Mouse (Mus musculus): ENCODE measurements around the gene Tmem119. TPM values are rescaled to one million over a fixed set of nuclear protein-coding genes. Genes with fewer than 3 reads are reported as not detected.
A peak's percentile ranks its signal among the peaks of the same experiment; 100 is the strongest.

Tmem119 gene
- 1.4 and 1.8 TPM in 2 replicates for polyA plus RNA-seq (2011; ENCODE audit: insufficient read depth, insufficient read length, low replicate concordance, missing spikeins)

GRCm38 (mm10) chr5:113800280-113800679, at the start of gene Tmem119:
Gene Tmem119 (minus strand): TSS chr5:113800516.
- no peak for TF ChIP-seq POLR2A (IDR thresholded peaks at IDR 0.05; ENCODE audit: borderline replicate concordance, control insufficient read depth, low read depth, low read length)
- no peak for TF ChIP-seq CTCF (IDR thresholded peaks at IDR 0.05; ENCODE audit: control insufficient read depth, insufficient read depth, low read length)
- peak within 1 kb of the TSS; percentile 21 for H3K4me3 ChIP-seq (replicated peaks; ENCODE audit: control insufficient read depth, low read depth, low read length)

GRCm38 (mm10) chr5:113847636-113848035, 47.3 kb upstream of the Tmem119 start:
- 91% methylated on average over 9 of the region's 9 CpGs for WGBS
- Histone ChIP-seq H3K27ac (ENCODE audit: control insufficient read depth, insufficient read depth, low read depth, low read length, poor library complexity) (no peak overlapping the region; the same call in 1 of the 2 replicates), H3K4me1 (ENCODE audit: control insufficient read depth, insufficient read depth, low read length) (peaks cover 9% of the 10 kb centered on the region), H3K4me3 (replicated peaks; ENCODE audit: control insufficient read depth, low read depth, low read length) (no peak overlapping the region)
- TF ChIP-seq POLR2A (IDR thresholded peaks at IDR 0.05; ENCODE audit: borderline replicate concordance, control insufficient read depth, low read depth, low read length) (no peak), CTCF (IDR thresholded peaks at IDR 0.05; ENCODE audit: control insufficient read depth, insufficient read depth, low read length) (no peak)

More at GRCm38 (mm10) chr5:113800280-113800679, at the start of gene Tmem119:
- WGBS = 5% methylated on average over 11 of the region's 11 CpGs
- no peak within 1 kb of the TSS; the same call in 1 of the 2 replicates for H3K27ac ChIP-seq (ENCODE audit: control insufficient read depth, insufficient read depth, low read depth, low read length, poor library complexity)
- H3K4me1 ChIP-seq (ENCODE audit: control insufficient read depth, insufficient read depth, low read length) = peaks cover 3% of the 10 kb centered on the region; the same call in 1 of the 2 replicates

- Histone ChIP-seq H3K4me3 (replicated peaks; ENCODE audit: control insufficient read depth, low read depth, low read length) (no peak overlapping the region), H3K27ac (ENCODE audit: control insufficient read depth, insufficient read depth, low read depth, low read length, poor library complexity) (peak overlapping the region; percentile 36; the same call in 1 of the 2 replicates), H3K4me1 (ENCODE audit: control insufficient read depth, insufficient read depth, low read length) (peaks cover 11% of the 10 kb centered on the region)
- 65% methylated on average over 8 of the region's 8 CpGs for WGBS
- TF ChIP-seq CTCF (IDR thresholded peaks at IDR 0.05; ENCODE audit: control insufficient read depth, insufficient read depth, low read length) (no peak), POLR2A (IDR thresholded peaks at IDR 0.05; ENCODE audit: borderline replicate concordance, control insufficient read depth, low read depth, low read length) (no peak)
These were observed 46.3 kb upstream of the Tmem119 start for GRCm38 (mm10) chr5:113846656-113847055.

- Histone ChIP-seq H3K27ac (ENCODE audit: control insufficient read depth, insufficient read depth, low read depth, low read length, poor library complexity) (no peak overlapping the region), H3K4me3 (replicated peaks; ENCODE audit: control insufficient read depth, low read depth, low read length) (no peak overlapping the region), H3K4me1 (ENCODE audit: control insufficient read depth, insufficient read depth, low read length) (peaks cover 11% of the 10 kb centered on the region)
- WGBS = 84% methylated on average over 8 of the region's 8 CpGs
- TF ChIP-seq POLR2A (IDR thresholded peaks at IDR 0.05; ENCODE audit: borderline replicate concordance, control insufficient read depth, low read depth, low read length) (no peak), CTCF (IDR thresholded peaks at IDR 0.05; ENCODE audit: control insufficient read depth, insufficient read depth, low read length) (no peak)
These were observed 45.3 kb upstream of the Tmem119 start for GRCm38 (mm10) chr5:113845627-113846026.

GRCm38 (mm10) chr5:113844721-113845120, 44.4 kb upstream of the Tmem119 start:
- Histone ChIP-seq H3K4me3 (replicated peaks; ENCODE audit: control insufficient read depth, low read depth, low read length) (no peak overlapping the region), H3K4me1 (ENCODE audit: control insufficient read depth, insufficient read depth, low read length) (peaks cover 12% of the 10 kb centered on the region), H3K27ac (ENCODE audit: control insufficient read depth, insufficient read depth, low read depth, low read length, poor library complexity) (0 out of 2 replicates have a peak overlapping the region, but pooled peaks have one; percentile 4)
- WGBS = 18% methylated on average over 7 of the region's 7 CpGs
- TF ChIP-seq CTCF (IDR thresholded peaks at IDR 0.05; ENCODE audit: control insufficient read depth, insufficient read depth, low read length) (peak; percentile 99), POLR2A (IDR thresholded peaks at IDR 0.05; ENCODE audit: borderline replicate concordance, control insufficient read depth, low read depth, low read length) (no peak)

- H3K4me3 ChIP-seq (replicated peaks; ENCODE audit: control insufficient read depth, low read depth, low read length) = no peak overlapping the region
- TF ChIP-seq CTCF (IDR thresholded peaks at IDR 0.05; ENCODE audit: control insufficient read depth, insufficient read depth, low read length) (no peak), POLR2A (IDR thresholded peaks at IDR 0.05; ENCODE audit: borderline replicate concordance, control insufficient read depth, low read depth, low read length) (no peak)
- H3K27ac ChIP-seq (ENCODE audit: control insufficient read depth, insufficient read depth, low read depth, low read length, poor library complexity) = 0 out of 2 replicates have a peak overlapping the region, but pooled peaks have one; percentile 4
- peaks cover 12% of the 10 kb centered on the region for H3K4me1 ChIP-seq (ENCODE audit: control insufficient read depth, insufficient read depth, low read length)
- WGBS = 92% methylated on average over 15 of the region's 15 CpGs
These were observed 43.8 kb upstream of the Tmem119 start for GRCm38 (mm10) chr5:113844106-113844505.

GRCm38 (mm10) chr5:113842906-113843305, 42.6 kb upstream of the Tmem119 start:
- H3K4me3 ChIP-seq (replicated peaks; ENCODE audit: control insufficient read depth, low read depth, low read length) = peak overlapping the region; percentile 7
- peak overlapping the region; percentile 93 for H3K27ac ChIP-seq (ENCODE audit: control insufficient read depth, insufficient read depth, low read depth, low read length, poor library complexity)
- WGBS = 56% methylated on average over 9 of the region's 9 CpGs
- TF ChIP-seq CTCF (IDR thresholded peaks at IDR 0.05; ENCODE audit: control insufficient read depth, insufficient read depth, low read length) (no peak), POLR2A (IDR thresholded peaks at IDR 0.05; ENCODE audit: borderline replicate concordance, control insufficient read depth, low read depth, low read length) (0 out of 2 replicates have a peak, but pooled peaks have one; percentile 42)
- H3K4me1 ChIP-seq (ENCODE audit: control insufficient read depth, insufficient read depth, low read length) = peaks cover 12% of the 10 kb centered on the region

GRCm38 (mm10) chr5:113842244-113842643, 41.9 kb upstream of the Tmem119 start:
- no peak overlapping the region for H3K4me3 ChIP-seq (replicated peaks; ENCODE audit: control insufficient read depth, low read depth, low read length)
- peaks cover 14% of the 10 kb centered on the region for H3K4me1 ChIP-seq (ENCODE audit: control insufficient read depth, insufficient read depth, low read length)
- 33% methylated on average over 9 of the region's 9 CpGs for WGBS
- no peak for TF ChIP-seq POLR2A (IDR thresholded peaks at IDR 0.05; ENCODE audit: borderline replicate concordance, control insufficient read depth, low read depth, low read length)
- TF ChIP-seq CTCF (IDR thresholded peaks at IDR 0.05; ENCODE audit: control insufficient read depth, insufficient read depth, low read length) = no peak
- peak overlapping the region; percentile 93 for H3K27ac ChIP-seq (ENCODE audit: control insufficient read depth, insufficient read depth, low read depth, low read length, poor library complexity)
